ENCODE assay signal across 26 mouse cellular contexts in genomic region chr17:5067264-5067663, GRCm38 (mm10).
DNase-seq lines count a peak whose midpoint lies in the region; ATAC-seq and TF ChIP-seq lines count a peak whose summit lies in the region.
"Had no signal": no experiment of that assay in that cellular context is flagged by ENCODE, and none has a peak within 500 bp of the region (broad histone marks: within the 10 kb centered on the region; RNA-seq: fewer than 3 reads in every experiment).

No protein-coding gene starts in this region.

- TF ChIP-seq POLR2A in brain, embryonic 14.5 days (IDR thresholded peaks at IDR 0.05; ENCODE audit: borderline replicate concordance, extremely low read depth, insufficient read depth, insufficient read length, poor library complexity, severe bottlenecking), result no peak

- no peaks in the 10 kb centered on the region for H3K9me3 ChIP-seq in hindbrain, embryonic 12.5 days (replicated peaks)
- H3K9me3 ChIP-seq in hindbrain, embryonic 11.5 days (ENCODE audit: control insufficient read depth, low read length), result no peaks in the 10 kb centered on the region
- H3K9me3 ChIP-seq in kidney, postnatal 0 days (replicated peaks; ENCODE audit: low read length), result no peaks in the 10 kb centered on the region
- H3K9me3 ChIP-seq in lung, postnatal 0 days (ENCODE audit: low read length), result no peaks in the 10 kb centered on the region
- H3K9me3 ChIP-seq: embryonic facial prominence, embryonic 13.5 days; G1E; limb, embryonic 15.5 days; midbrain, embryonic 10.5 days had no signal

- no peak overlapping the region for H3K4me3 ChIP-seq in hindbrain, embryonic 12.5 days
- H3K4me3 ChIP-seq in hindbrain, embryonic 11.5 days (ENCODE audit: low read depth, low read length), result no peak overlapping the region
- no peak overlapping the region for H3K4me3 ChIP-seq in kidney, postnatal 0 days (replicated peaks; ENCODE audit: low read depth, low read length)
- no peak overlapping the region for H3K4me3 ChIP-seq in lung, postnatal 0 days (ENCODE audit: low read depth, low read length)
- H3K4me3 ChIP-seq: embryonic facial prominence, embryonic 13.5 days; erythroblast, embryonic 14.5 days; heart, adult 2 months; limb, embryonic 15.5 days; midbrain, embryonic 10.5 days had no signal

- H3K36me3 ChIP-seq in hindbrain, embryonic 12.5 days, result no peaks in the 10 kb centered on the region
- H3K36me3 ChIP-seq in hindbrain, embryonic 11.5 days (ENCODE audit: control insufficient read depth, insufficient read depth, low read length), result no peaks in the 10 kb centered on the region
- no peaks in the 10 kb centered on the region for H3K36me3 ChIP-seq in kidney, postnatal 0 days (ENCODE audit: insufficient read depth, low read length)
- H3K36me3 ChIP-seq in lung, postnatal 0 days (ENCODE audit: insufficient read depth, low read length), result no peaks in the 10 kb centered on the region

- H3K4me1 ChIP-seq in hindbrain, embryonic 12.5 days, result peaks cover 51% of the 10 kb centered on the region
- H3K4me1 ChIP-seq in hindbrain, embryonic 11.5 days (replicated peaks; ENCODE audit: control insufficient read depth, insufficient read depth, low read length), result peaks cover 10% of the 10 kb centered on the region; the same call in 1 of the 2 replicates
- H3K4me1 ChIP-seq in kidney, postnatal 0 days (replicated peaks; ENCODE audit: insufficient read depth, low read length), result no peaks in the 10 kb centered on the region; the same call in 1 of the 2 replicates
- H3K4me1 ChIP-seq in lung, postnatal 0 days (ENCODE audit: insufficient read depth, low read depth, low read length), result peaks cover 3% of the 10 kb centered on the region; the same call in 1 of the 2 replicates

- H3K27ac ChIP-seq in hindbrain, embryonic 12.5 days, result 0 out of 2 replicates have a peak overlapping the region, but pooled peaks have one; percentile 17
- H3K27ac ChIP-seq in hindbrain, embryonic 11.5 days (ENCODE audit: low read depth, low read length), result no peak overlapping the region
- H3K27ac ChIP-seq in kidney, postnatal 0 days, result peak overlapping the region; percentile 34; the same call in 1 of the 2 replicates
- no peak overlapping the region for H3K27ac ChIP-seq in lung, postnatal 0 days (ENCODE audit: low read length)
- H3K27ac ChIP-seq: heart, adult 2 months had no signal

- no peak for ATAC-seq in hindbrain, embryonic 12.5 days (ENCODE audit: low FRiP score)
- no peak for ATAC-seq in hindbrain, embryonic 11.5 days (ENCODE audit: low FRiP score)
- ATAC-seq in kidney, postnatal 0 days (replicated peaks; ENCODE audit: low FRiP score, low read depth), result no peak
- no peak for ATAC-seq in lung, postnatal 0 days
- ATAC-seq: forebrain, embryonic 14.5 days; inflammation-experienced regulatory T-cells, adult 6 months had no signal

- H3K27me3 ChIP-seq in hindbrain, embryonic 12.5 days, result no peaks in the 10 kb centered on the region
- no peaks in the 10 kb centered on the region for H3K27me3 ChIP-seq in hindbrain, embryonic 11.5 days (ENCODE audit: control insufficient read depth, insufficient read depth, low read length)
- no peaks in the 10 kb centered on the region for H3K27me3 ChIP-seq in kidney, postnatal 0 days (ENCODE audit: insufficient read depth, low read length)
- no peaks in the 10 kb centered on the region for H3K27me3 ChIP-seq in lung, postnatal 0 days (replicated peaks; ENCODE audit: insufficient read depth, low read length)
- H3K27me3 ChIP-seq: CH12.LX; embryonic facial prominence, embryonic 13.5 days; limb, embryonic 15.5 days had no signal

- H3K9ac ChIP-seq in hindbrain, embryonic 12.5 days, result no peak overlapping the region
- no peak overlapping the region for H3K9ac ChIP-seq in hindbrain, embryonic 11.5 days (ENCODE audit: low read depth, low read length)
- H3K9ac ChIP-seq in kidney, postnatal 0 days (ENCODE audit: low read depth, low read length), result no peak overlapping the region
- H3K9ac ChIP-seq in lung, postnatal 0 days (replicated peaks; ENCODE audit: low read depth), result no peak overlapping the region
- H3K9ac ChIP-seq: embryonic facial prominence, embryonic 13.5 days; limb, embryonic 15.5 days had no signal

- no peak for TF ChIP-seq CTCF in kidney, postnatal 0 days (IDR thresholded peaks at IDR 0.05; ENCODE audit: low read depth)
- TF ChIP-seq CTCF in lung, postnatal 0 days (IDR thresholded peaks at IDR 0.05), result peak; percentile 2; the same call in 1 of the 2 replicates
- no peak for TF ChIP-seq CTCF in brain, embryonic 14.5 days (IDR thresholded peaks at IDR 0.05; ENCODE audit: borderline replicate concordance, extremely low read depth, insufficient read depth, insufficient read length)

- TF ChIP-seq EP300 in lung, postnatal 0 days (IDR thresholded peaks at IDR 0.05), result no peak

- 54% methylated on average over 4 of the region's 4 CpGs for WGBS in hindbrain, embryonic 12.5 days
- 59% methylated on average over 4 of the region's 4 CpGs for WGBS in hindbrain, embryonic 11.5 days
- WGBS in kidney, postnatal 0 days, result 49% methylated on average over 4 of the region's 4 CpGs
- 57% methylated on average over 4 of the region's 4 CpGs for WGBS in lung, postnatal 0 days

- H3K4me2 ChIP-seq in hindbrain, embryonic 12.5 days (replicated peaks), result no peak overlapping the region
- no peak overlapping the region for H3K4me2 ChIP-seq in hindbrain, embryonic 11.5 days (replicated peaks; ENCODE audit: low read depth, low read length)
- H3K4me2 ChIP-seq in kidney, postnatal 0 days (ENCODE audit: low read length), result no peak overlapping the region
- no peak overlapping the region for H3K4me2 ChIP-seq in lung, postnatal 0 days (replicated peaks; ENCODE audit: low read depth, low read length)
- H3K4me2 ChIP-seq: embryonic facial prominence, embryonic 13.5 days; limb, embryonic 15.5 days had no signal

- no peak for DNase-seq in hindbrain, embryonic 11.5 days (ENCODE audit: low spot score)
- DNase-seq in kidney, postnatal 0 days (ENCODE audit: low spot score), result no peak
- DNase-seq in kidney, postnatal 4 days, result no peak
- no peak for DNase-seq in lung, postnatal 0 days (ENCODE audit: low spot score)
- no peak for DNase-seq in lung, postnatal 10 days
- peak; percentile 29 for DNase-seq in brain, embryonic 14.5 days (ENCODE audit: low read depth)
- DNase-seq in spleen, postnatal 14 days (ENCODE audit: low spot score in 2 of 2), result no peak
- DNase-seq: adrenal gland, postnatal 10 days; B cell, adult 2 months; cerebellum, adult 8-10 months; embryo, embryonic 11 days; gastrocnemius, postnatal 25 days; heart, adult 2 months; kidney, adult 18-20 months; kidney, postnatal 25 days; right cerebral cortex, postnatal 14 days; thymus, postnatal 14 days had no signal

Comparison
In these comparisons a context has a peak if more than half of its experiments do, and no peak if none do; other contexts are left out.
1. H3K27ac ChIP-seq: peak in hindbrain, embryonic 12.5 days (single experiment) and kidney, postnatal 0 days (single experiment); none in hindbrain, embryonic 11.5 days (single experiment) and lung, postnatal 0 days (single experiment).